Mouse (Mus musculus) adrenal gland, adult 8-10 months (tissue): ENCODE measurements at regions not wholly inside any gene's neighbourhood (a gene's known extent, or its start where the extent isn't known, plus 50 kb on each side); places are given as distances from the start of the nearest gene placed in this dataset.

Experiments
- DNase-seq: peaks from one replicate; pipeline ENCODE4 v3.0.0; 2022

DNA sequence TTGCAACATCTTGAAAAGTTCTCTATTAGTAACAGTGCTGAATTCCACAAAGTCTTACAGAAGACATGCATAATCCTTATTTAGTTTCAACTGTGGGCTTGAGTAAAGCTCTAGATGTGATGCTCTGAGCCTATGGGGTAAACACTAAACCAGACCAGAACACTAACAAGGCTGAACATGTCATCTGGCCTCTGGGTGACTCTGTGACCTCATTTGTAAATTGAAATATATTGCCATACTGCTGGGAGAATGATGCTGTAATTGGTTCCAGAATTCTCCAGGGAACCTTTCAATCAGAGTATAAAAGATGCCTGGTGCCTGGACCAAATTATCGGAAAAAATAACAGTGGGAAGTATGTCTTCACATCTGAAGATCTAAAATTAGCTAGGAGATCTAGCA is 309.9 kb upstream of the Megf9 start:
- no peak for DNase-seq

DNA sequence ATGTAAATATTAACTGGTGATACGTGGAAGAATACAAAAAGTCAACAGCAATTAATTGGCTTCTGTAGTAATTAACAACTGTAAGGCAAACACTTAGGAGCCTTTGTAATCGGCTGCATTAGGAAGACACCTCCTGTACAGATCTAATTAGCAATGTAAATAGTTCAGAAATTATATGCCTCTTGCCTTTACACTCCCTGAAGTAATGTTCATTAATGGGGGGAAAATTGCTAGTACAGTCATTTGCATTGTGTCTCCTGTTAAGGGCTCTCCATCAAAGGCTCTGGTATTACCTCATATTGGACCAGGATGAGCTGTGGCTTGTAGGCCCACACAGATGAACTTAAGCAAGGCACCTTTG is 276.1 kb upstream of the Megf9 start:
- no peak for DNase-seq

DNA sequence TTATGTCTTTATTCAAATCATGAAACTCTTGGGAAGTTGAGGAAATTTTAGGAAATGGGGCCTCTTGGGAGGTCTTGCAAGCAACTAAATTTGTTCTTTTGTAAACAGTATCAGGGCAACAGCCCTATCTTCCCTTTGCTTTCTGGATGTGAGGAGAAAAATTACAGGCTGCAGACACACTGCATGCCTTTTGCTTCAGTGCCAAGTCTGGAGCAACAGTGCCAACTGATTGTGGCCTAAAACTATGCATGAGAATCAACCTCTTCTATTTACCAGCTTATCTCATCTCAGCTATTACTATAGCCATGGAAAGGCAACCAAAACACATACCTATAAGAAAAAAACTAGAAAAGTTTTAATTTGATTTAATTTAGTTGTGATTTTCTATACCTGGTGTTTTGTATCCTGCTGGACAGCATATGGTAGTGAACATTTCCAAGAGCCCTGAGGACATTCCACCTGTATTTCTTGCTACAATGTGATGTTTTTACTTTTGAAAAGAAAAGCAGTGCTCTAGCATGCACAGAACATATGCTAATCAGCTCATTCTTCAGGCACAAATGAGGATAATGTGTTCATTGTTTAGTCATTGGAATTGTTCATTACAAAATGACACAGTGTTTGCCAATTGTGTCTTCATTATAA is 275.6 kb upstream of the Megf9 start:
- DNase-seq, result no peak

DNA sequence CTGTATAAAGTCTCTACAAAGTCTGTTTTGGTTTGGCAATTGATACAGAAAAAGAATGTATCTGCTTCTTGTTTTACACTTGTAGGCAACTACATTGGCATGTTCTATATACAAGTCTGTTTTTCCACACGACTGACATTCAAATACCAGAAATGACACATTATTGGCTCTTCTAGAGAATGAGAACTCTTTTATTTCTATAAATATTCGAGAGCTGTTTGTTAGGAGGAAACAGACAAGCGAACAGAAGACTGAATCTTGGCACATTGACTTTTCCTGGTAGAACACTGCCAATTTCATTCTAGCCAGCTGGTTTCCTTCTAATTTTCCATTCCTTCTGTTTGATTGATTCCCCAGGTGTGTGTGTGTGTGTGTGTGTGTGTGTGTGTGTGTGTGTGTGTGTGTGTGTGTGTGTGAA is 270.1 kb upstream of the Megf9 start:
- no peak for DNase-seq

DNA sequence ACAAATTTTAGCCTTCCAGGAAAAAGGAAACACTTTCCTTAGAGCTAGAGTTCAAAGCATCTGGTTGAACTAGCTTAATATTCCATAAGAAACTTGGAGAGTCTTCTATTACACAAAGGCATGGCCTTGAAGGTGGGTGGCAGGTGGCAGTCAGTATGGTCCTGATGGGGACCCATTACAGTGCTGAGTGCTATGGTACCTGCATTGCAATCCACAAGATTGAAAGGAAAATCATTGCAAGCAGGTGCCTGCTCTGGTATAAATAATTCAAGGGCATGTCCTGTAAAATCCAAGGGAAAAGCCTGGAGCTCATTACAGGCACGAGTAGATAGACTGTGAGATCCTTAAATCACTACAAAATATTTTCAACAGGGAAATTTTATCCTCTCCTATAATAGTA is 263.7 kb upstream of the Megf9 start:
- DNase-seq, result no peak

DNA sequence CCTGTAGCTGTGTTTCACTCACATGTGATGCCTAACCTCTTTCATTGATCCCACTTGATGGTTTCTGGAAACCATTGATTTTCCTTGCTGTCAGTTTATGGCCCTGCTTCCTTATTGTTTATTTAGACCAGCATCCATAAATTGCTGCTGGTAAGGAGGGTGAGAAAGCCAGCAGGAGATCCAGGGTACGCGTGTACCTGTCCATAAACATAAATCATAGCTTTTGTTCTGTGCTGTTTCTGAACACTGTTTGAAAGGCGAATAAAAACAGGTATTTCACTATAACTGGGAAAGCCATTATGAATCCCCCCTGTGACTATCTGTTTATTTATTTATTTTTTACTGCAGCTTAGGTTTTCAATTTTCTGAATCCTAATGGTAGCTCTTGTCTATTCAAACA is 263.1 kb upstream of the Megf9 start:
- DNase-seq, result no peak

DNA sequence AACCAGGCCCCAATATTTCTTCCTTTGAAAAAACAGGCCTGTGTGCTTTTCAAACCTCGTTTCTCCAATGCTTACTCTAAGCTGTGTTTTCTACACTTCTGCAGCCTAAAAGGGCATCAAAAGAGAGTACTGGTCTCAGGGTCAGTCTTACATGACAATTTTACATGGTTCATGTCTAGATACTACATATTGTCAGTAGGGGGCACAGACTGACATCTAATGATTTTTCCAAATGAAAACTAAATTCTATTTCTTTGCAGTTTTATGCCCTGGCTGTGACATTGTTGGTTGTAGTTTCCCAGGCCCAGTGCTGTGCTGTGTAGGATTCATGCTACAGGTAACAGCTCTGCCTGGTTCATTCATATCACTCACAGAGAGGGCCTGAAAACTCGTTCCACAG is 248.7 kb upstream of the Megf9 start:
- no peak for DNase-seq

DNA sequence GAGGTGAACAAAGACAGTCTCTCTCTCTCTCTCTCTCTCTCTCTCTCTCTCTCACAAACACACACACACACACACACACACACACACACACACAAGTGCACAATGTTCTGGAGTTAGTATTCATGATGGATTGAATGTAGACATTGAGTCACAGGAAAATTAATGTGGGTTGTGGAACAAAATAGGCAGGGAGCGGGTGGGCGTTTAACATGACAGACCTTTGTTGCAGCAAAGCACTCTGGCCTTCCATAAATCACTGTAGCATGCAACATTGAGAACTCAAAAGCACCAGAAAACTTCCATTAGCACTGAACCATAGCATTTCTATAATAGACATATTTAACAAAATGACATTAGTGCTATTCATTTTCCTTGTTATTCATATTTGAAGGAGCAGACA is 246.8 kb upstream of the Megf9 start:
- DNase-seq, result no peak

DNA sequence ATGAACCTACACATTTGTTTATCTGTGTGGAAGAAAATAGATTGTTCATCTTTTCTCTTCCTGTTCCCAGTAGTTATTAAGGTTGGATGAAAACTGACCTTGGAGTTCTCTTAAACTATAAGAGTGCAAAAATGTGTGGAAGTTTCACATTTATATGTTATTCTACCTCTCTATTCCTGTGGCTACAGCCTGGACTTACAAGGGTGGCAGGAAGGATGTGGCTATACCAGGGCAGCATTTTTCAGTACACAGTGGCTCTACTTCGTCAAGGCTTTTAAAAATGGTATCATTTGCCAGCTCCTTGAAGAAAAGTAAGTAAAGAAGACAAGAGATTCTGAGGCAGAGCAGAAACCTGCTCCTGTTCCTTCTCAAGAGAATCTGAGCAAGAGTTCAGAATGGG is 241.5 kb upstream of the Megf9 start:
- DNase-seq, result no peak

DNA sequence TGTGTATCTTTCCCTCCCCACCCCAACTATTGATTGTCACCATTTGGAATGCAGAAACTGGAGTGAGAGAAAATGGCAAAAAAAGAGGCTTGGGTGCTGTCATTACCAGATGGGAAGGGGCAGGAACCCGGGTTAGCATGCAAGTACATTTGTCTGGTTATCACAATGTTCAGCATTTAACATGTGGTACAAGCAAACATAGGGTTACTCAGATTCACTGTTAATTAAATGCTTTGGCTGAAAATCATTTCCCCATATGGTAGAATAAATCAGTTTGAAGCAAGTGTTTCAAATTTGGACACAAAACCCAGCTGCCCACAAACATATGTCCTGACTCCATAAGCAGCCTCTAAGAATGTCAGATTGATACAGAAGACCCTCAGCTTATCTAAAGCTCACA is 208.6 kb upstream of the Megf9 start:
- no peak for DNase-seq

DNA sequence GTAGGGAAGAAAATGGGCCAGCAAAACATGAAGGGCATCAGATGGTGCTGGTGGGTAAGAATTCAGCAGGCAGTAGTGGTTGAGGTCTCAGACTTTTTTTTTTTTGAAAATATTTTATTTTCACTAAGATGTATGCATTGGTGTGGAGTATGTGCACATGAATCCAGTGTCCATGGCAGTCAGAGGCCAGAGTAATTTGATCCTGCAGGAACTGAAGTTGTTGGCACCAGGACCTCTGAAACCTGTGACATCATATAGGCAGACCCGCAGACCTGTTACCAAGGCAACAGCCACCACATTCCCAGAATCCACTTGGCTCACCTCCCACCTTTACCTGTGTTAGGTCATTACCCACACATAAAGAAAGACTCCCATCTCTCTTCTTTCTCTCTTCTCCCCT is 207.2 kb upstream of the Megf9 start:
- DNase-seq, result no peak

DNA sequence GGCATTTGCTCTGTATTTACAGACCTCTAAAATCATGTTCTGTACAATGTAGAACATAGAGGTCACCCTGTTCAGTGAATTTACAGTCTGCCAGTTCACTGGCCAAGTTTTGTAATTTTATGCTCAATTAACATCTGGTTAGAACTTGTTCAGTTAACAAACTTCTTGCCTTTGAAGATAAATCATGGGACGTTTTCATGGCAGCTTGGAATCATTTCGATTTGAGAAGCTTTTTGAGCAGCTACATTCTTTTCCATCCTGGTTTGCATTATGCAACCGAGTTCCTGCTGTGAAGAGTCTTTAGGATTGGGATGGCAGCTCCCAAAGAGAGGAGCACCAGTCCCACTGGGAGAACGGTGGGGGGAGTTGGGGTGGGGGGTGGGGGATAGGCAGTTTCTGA is 206.3 kb upstream of the Megf9 start:
- no peak for DNase-seq

DNA sequence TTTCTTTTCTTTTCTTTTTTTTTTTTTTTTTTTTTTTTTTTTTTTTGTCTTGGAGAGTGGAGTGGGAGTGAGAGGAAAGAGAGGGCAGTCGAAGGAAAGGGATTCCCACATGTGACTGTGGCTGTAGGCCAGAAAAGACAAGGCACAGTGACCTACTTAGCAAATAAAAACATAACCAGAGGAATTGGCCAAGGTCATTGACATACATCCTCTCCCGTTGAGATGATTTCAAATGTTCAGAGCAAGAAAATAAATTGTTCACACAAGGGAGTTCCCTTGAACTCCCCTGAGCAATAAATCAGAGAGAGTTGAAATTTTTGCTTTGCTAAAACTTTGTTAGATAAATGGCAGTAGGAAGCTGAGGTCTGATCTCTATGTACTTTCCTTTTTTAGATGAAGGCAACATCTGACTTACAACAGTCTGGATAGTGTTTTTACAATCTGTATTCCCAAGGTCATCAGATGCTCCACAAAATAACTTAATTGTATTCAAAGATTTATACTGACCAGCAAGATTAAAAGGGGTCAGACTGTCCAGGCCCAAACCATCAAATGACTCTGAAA is 174.4 kb upstream of the Megf9 start:
- DNase-seq, result peak; percentile 24

DNA sequence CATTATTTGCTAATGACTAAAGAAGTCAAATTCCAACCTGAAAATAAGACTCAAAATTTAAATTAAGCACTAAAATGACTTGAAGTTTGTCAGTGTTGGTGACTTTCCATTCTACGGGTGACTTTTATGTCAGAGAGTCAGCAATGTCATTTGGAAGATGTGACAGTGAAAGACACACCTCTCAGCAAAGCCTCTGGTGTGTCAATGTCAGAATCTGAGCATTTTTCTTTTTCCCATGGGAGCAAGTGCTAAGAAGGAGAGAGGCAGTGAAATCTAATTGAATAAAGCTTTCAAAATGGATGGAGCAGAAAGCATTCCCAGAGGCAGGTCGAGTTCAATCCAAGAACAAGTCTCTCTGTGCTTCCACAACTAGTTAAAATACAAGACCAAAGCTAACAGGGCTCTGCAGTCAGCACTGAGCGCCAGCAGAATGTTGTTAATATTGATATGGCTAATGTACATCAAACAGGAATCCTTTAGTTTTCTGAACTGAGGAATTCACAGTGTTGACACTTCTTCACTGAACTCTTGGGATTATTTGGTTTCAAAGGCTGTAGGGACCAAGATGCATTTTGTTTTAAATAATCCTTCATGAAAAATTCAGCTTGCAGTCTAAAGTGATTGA is 170.4 kb upstream of the Megf9 start:
- no peak for DNase-seq

DNA sequence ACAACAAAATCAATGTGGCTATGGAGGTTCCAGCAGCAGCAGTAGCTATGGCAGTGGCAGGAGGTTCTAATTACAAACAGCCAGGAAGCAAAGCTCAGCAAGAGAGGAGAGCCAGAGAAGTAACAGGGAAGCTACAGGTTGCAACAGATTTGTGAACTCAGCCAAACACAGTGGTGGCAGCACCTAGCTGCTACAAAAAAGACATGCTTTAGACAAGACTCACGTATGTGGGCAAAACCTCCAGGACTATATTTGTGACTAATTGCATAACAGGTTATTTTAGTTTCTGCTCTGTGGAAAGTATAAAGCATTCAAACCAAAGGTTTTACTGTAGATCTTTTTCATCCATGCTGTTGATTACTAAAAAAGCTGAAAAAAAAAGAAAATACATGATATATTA is 166.1 kb upstream of the Megf9 start:
- DNase-seq, result no peak

DNA sequence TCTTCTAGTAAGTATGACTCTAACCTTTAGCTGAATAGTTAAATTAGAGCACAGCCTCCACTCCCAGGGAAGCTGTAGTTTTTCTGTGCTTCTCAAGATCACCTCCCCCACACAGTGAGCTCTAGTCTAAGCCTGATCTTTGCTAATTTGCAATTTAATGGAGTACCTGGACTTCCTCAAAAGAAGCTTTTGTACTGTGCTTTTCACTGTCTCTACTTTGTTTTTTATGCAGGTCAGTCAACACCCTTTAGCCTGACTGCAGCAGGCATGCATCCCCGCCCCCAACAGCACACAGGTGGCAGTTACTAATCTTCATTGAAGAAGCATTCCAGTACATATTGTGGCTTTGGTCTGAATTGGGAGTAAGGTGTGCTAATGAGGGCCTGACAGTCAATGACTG is 129.4 kb upstream of the Megf9 start:
- DNase-seq, result no peak

DNA sequence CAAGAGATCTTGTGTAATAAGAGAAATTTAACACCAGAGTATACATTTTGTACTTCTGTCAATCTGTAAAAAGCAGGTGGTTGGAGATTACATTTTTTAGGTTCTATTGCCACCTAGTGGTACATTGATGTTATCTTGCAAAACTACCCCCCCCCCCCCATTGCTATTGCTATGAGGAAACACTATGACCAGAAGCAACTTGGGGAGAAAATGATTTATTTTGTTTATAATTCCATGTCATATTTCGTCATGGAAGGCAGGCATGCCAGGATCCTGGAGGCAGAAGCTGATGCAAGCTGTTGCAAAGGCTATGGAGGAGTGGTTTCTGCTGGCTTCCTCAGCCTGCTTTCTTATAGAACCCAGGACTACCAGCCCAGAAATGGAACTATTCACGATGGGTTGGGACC is 86.6 kb upstream of the Megf9 start:
- DNase-seq, result peak; percentile 40

DNA sequence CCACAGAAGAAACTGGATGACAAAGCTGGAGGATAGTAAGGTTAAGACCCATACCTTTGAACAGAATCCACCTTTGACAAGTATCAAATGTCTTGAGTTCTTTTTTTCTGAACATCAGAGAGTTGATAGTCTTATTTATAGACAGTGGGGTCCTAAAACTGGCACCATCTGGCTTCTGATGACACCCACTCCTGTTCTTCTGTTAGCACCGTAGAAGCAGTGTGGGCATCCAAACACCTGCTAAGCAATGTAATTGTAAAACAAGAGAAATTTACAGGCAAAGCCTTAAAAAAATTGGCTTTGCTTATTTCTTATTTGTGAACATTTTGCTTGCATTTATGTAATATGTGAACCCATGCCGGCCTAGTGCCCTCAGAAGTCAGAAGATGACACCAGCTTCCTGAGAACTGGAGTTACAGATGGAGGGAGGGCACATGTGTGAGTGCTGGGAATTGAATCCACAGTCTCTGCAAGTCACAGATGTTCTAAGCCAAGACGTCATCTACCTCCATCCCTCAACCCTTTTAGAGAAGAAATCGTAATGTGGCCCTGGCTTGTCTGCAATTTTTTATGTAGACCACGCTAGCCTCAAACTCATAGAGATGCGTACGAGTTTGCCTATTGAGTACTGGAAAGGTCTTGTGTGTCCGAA is 85.0 kb upstream of the Megf9 start:
- DNase-seq, result no peak

DNA sequence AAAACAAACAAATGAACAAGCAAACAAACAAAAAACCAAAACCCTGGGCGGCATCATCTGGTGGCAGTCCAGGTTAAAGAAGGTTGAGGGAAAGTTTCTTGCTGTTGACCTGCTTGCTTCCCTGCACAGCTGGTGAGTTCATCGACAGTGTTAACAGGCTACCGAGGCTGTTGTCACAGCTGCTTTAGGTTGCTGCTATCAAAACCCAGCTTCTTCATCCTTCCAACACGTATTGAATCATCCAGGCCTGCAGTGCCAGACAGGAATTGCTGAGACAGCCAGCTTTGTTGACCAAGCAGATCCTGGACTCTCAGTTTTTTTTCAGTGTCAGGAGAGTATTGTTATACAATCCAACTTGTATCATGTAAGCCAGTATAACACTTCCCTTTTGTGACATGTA is 81.0 kb upstream of the Megf9 start:
- no peak for DNase-seq

DNA sequence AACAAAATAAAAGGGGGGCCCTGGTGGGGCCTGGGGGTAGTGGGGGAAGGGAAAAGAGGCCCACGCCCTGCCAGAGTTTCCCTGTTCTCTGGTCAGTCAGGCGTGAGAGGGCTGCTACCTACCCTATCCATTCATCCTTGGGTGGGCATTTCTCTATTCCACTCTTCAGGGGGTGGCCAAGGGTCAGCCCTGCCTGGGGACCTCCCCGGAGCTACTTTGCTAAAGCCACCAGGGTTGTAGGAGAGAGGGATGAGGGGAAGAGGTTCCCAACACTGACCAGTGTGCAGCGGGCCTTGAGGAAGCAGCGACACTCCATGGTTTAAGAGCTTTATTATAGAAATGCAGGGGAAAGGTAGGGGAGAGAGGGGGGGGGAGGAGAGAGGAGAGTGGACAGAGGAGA is 79.6 kb upstream of the Megf9 start:
- DNase-seq, result no peak

DNA sequence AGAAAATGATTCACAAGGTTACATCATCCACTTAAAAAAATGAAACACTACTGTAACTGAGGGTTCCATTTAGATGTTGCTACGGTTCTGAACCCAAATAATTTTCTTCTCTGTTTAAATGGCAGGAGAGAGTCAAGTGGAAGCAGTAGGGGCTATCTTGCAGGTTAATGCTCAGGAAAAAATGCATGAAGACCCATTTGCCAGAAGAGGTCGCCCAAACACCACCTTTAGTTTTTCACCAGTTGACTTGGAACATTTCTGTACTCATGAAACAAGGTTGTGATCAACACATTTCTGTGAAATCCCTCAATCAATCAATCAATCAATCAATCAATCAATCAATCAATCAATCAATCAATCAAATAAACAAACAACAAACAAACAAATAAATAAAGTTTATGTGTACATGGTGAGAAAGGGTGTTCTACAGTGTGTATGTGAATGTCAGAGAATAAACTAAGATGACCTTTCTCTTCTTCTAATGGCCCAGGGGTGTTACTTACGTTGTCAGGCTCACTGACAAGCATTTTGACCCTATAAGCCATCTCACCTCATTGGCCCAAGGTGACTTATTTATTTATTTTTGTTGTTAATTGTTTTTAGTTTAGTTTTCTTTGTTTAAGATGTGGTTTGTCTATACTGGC is 68.5 kb upstream of the Megf9 start:
- no peak for DNase-seq

DNA sequence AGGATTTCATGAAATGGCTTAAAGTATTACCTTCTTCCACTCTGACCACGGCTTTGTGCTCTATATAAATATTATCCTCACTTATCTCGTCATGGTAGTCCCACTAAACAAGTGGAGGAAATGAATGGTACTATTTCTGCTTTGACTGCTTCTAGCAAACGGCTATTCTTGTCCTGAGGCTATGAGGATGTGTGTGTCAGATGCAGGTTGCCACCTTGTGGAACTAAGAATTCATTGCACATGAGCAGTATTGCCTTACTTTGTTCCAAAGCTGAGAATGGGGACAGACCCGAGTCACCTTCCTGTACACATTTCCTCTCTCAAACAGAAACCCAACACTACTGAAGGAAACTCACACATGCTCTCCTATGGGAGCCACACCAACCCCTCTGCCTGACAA is 66.5 kb upstream of the Megf9 start:
- no peak for DNase-seq
